Mouse (Mus musculus): ENCODE measurements around the gene Gp1ba. TPM values are rescaled to one million over a fixed set of nuclear protein-coding genes. Genes with fewer than 3 reads are reported as not detected.

The Gp1ba gene
- polyA plus RNA-seq, 1 experiment = 0.01 TPM

- peak; percentile 58 for DNase-seq (ENCODE audit: low spot score)
Observed at GRCm38 (mm10) chr11:70669582-70670345, 30.8 kb downstream of the Gp1ba start.

GRCm38 (mm10) chr11:70670483-70670882, 31.6 kb downstream of the Gp1ba start:
- no peak for DNase-seq (ENCODE audit: low spot score)

GRCm38 (mm10) chr11:70671333-70672047, 32.6 kb downstream of the Gp1ba start:
- no peak for DNase-seq (ENCODE audit: low spot score)

GRCm38 (mm10) chr11:70674014-70674413, 35.1 kb downstream of the Gp1ba start:
- no peak for DNase-seq (ENCODE audit: low spot score)

GRCm38 (mm10) chr11:70674501-70674900, 35.6 kb downstream of the Gp1ba start:
- no peak for DNase-seq (ENCODE audit: low spot score)

GRCm38 (mm10) chr11:70678092-70678491, 39.2 kb downstream of the Gp1ba start:
- DNase-seq (ENCODE audit: low spot score) = no peak

GRCm38 (mm10) chr11:70678576-70678975, 39.7 kb downstream of the Gp1ba start:
- DNase-seq (ENCODE audit: low spot score) = no peak

- no peak for DNase-seq (ENCODE audit: low spot score)
Observed at GRCm38 (mm10) chr11:70679361-70679760, 40.4 kb downstream of the Gp1ba start.

- DNase-seq (ENCODE audit: low spot score) = no peak
Observed at GRCm38 (mm10) chr11:70679894-70680293, 41.0 kb downstream of the Gp1ba start.

- no peak for DNase-seq (ENCODE audit: low spot score)
Observed at GRCm38 (mm10) chr11:70681170-70681569, 42.2 kb downstream of the Gp1ba start.

GRCm38 (mm10) chr11:70681897-70682581, 43.1 kb downstream of the Gp1ba start:
- no peak for DNase-seq (ENCODE audit: low spot score)

- DNase-seq (ENCODE audit: low spot score) = no peak
Observed at GRCm38 (mm10) chr11:70683640-70684039, 44.7 kb downstream of the Gp1ba start.

- DNase-seq (ENCODE audit: low spot score) = no peak
Observed at GRCm38 (mm10) chr11:70686901-70687566, 48.1 kb downstream of the Gp1ba start.

- DNase-seq (ENCODE audit: low spot score) = peak; percentile 85
Observed at GRCm38 (mm10) chr11:70687601-70688199, 48.8 kb downstream of the Gp1ba start, which contains the start of gene Camta2. TSS of gene Camta2 (minus strand) at chr11:70688105.

- no peak for DNase-seq (ENCODE audit: low spot score)
Observed at GRCm38 (mm10) chr11:70688372-70688771, 49.5 kb downstream of the Gp1ba start.

- no peak for DNase-seq (ENCODE audit: low spot score)
Observed at GRCm38 (mm10) chr11:70689578-70689977, 50.7 kb downstream of the Gp1ba start.

Other genes starting within 250 kb of the Gp1ba start
- 11.1 and 15.3 TPM in 2 replicates for gene Pelp1, start 229.1 kb upstream of the Gp1ba start, polyA plus RNA-seq (2012; rRNA removed)
- gene Arrb2, start 206.5 kb upstream of the Gp1ba start, polyA plus RNA-seq (2012; rRNA removed) = 18.5 and 22.0 TPM in 2 replicates
- 20.1 and 20.8 TPM in 2 replicates for gene Med11, start 187.2 kb upstream of the Gp1ba start, polyA plus RNA-seq (2012; rRNA removed)
- gene Zmynd15, start 179.7 kb upstream of the Gp1ba start, polyA plus RNA-seq (2012; rRNA removed) = 3.9 and 4.4 TPM in 2 replicates
- 28.9 and 29.2 TPM in 2 replicates for gene Cxcl16, start 179.1 kb upstream of the Gp1ba start, polyA plus RNA-seq (2012; rRNA removed)
- 0.72 and 0.80 TPM in 2 replicates for gene Tm4sf5, start 133.9 kb upstream of the Gp1ba start, polyA plus RNA-seq (2012; rRNA removed)
- 0.43 and 0.72 TPM in 2 replicates for gene Vmo1, start 124.5 kb upstream of the Gp1ba start, polyA plus RNA-seq (2012; rRNA removed)
- gene Gltpd2, start 119.9 kb upstream of the Gp1ba start, polyA plus RNA-seq (2012; rRNA removed) = 0.14 and 0.15 TPM in 2 replicates
- gene Psmb6, start 113.8 kb upstream of the Gp1ba start, polyA plus RNA-seq (2012; rRNA removed) = 249 and 294 TPM in 2 replicates
- gene Gm40193, start 106.2 kb upstream of the Gp1ba start, polyA plus RNA-seq (2012; rRNA removed) = not detected in 2 replicates
- gene Pld2, start 99.1 kb upstream of the Gp1ba start, polyA plus RNA-seq (2012; rRNA removed) = 33.6 and 38.7 TPM in 2 replicates
- 87.2 and 89.1 TPM in 2 replicates for gene Mink1, start 76.2 kb upstream of the Gp1ba start, polyA plus RNA-seq (2012; rRNA removed)
- not detected in 2 replicates for gene 4930544D05Rik, start 23.3 kb upstream of the Gp1ba start, polyA plus RNA-seq (2012; rRNA removed)
- gene Chrne, start 19.9 kb upstream of the Gp1ba start, polyA plus RNA-seq (2012; rRNA removed) = 0.40 and 0.44 TPM in 2 replicates
- 116 and 119 TPM in 2 replicates for gene Rnf167, start 8.1 kb downstream of the Gp1ba start, polyA plus RNA-seq (2012; rRNA removed)
- 93.9 and 96.9 TPM in 2 replicates for gene Slc25a11, start 8.4 kb downstream of the Gp1ba start, polyA plus RNA-seq (2012; rRNA removed)
- gene Pfn1, start 15.5 kb downstream of the Gp1ba start, polyA plus RNA-seq (2012; rRNA removed) = 1,258 and 1,344 TPM in 2 replicates
- 104 and 126 TPM in 2 replicates for gene Eno3, start 18.1 kb downstream of the Gp1ba start, polyA plus RNA-seq (2012; rRNA removed)
- 89.4 and 93.2 TPM in 2 replicates for gene Spag7, start 30.3 kb downstream of the Gp1ba start, polyA plus RNA-seq (2012; rRNA removed)
- 16.6 and 25.4 TPM in 2 replicates for gene Camta2, start 49.0 kb downstream of the Gp1ba start, polyA plus RNA-seq (2012; rRNA removed)
- gene Inca1, start 61.0 kb downstream of the Gp1ba start, polyA plus RNA-seq (2012; rRNA removed) = 4.3 and 5.1 TPM in 2 replicates
- gene Kif1c, start 61.4 kb downstream of the Gp1ba start, polyA plus RNA-seq (2012; rRNA removed) = 77.5 and 105 TPM in 2 replicates
- gene Zfp3, start 125.1 kb downstream of the Gp1ba start, polyA plus RNA-seq (2012; rRNA removed) = 5.8 and 6.5 TPM in 2 replicates
- 1.1 and 1.5 TPM in 2 replicates for gene Scimp, start 173.5 kb downstream of the Gp1ba start, polyA plus RNA-seq (2012; rRNA removed)
- 12.3 and 15.8 TPM in 2 replicates for gene Rabep1, start 205.7 kb downstream of the Gp1ba start, polyA plus RNA-seq (2012; rRNA removed)